Mouse (Mus musculus): ENCODE measurements around the gene Usp28. TPM values are rescaled to one million over a fixed set of nuclear protein-coding genes. Genes with fewer than 3 reads are reported as not detected.

Usp28 gene
- total RNA-seq, 1 experiment, result 70.1 TPM

- in situ Hi-C loops (cut with MboI; ENCODE audit: low sequenced_read_pairs in 2 of 2, unreplicated experiment in 2 of 2), result loop anchor here (10.0 to 25.0 kb wide), 2 partner anchors 297 to 300 kb away; no protein-coding TSS in a partner anchor
- DNase-seq (ENCODE audit: low read depth, low spot score), result no peak
- peaks cover 3 to 5% of the 10 kb centered on the region in 2 experiments; a peak in 1 of 4 replicates for H3K4me1 ChIP-seq (ENCODE audit: control insufficient read depth in 2 of 2, insufficient read depth in 2 of 2, low read length in 2 of 2, poor library complexity in 1 of 2)
- no peak for TF ChIP-seq ZNF384 (IDR thresholded peaks at IDR 0.05; ENCODE audit: low read depth, low read length)
- no peak for TF ChIP-seq HCFC1 (IDR thresholded peaks at IDR 0.05; ENCODE audit: borderline replicate concordance, insufficient read depth, low read length)
- no peak for TF ChIP-seq CHD2 (IDR thresholded peaks at IDR 0.05; ENCODE audit: low read depth, low read length)
- no peak for TF ChIP-seq MAFK (IDR thresholded peaks at IDR 0.05; ENCODE audit: insufficient read depth, low read depth, low read length)
- TF ChIP-seq ZC3H11A (IDR thresholded peaks at IDR 0.05; ENCODE audit: borderline replicate concordance, low read depth, low read length), result no peak
- no peaks in the 10 kb centered on the region for H3K9me3 ChIP-seq (ENCODE audit: control insufficient read depth, insufficient read depth, low read depth, low read length)
- H3K4me3 ChIP-seq (ENCODE audit: insufficient read depth in 1 of 2, low read depth in 1 of 2, low read length in 2 of 2, poor library complexity in 1 of 2, severe bottlenecking in 1 of 2), result no peak overlapping the region
- no peaks in the 10 kb centered on the region for H3K36me3 ChIP-seq (ENCODE audit: control insufficient read depth, insufficient read depth, low read length, poor library complexity, severe bottlenecking)
- no peak overlapping the region for H3K27ac ChIP-seq (ENCODE audit: insufficient read depth, low read depth, low read length, poor library complexity, severe bottlenecking)
- H3K9ac ChIP-seq (ENCODE audit: insufficient read depth, low read depth, low read length, poor library complexity, severe bottlenecking), result no peak overlapping the region
Measured at GRCm38 (mm10) chr9:48962131-48962530, 23.0 kb upstream of the Usp28 start.

DNA sequence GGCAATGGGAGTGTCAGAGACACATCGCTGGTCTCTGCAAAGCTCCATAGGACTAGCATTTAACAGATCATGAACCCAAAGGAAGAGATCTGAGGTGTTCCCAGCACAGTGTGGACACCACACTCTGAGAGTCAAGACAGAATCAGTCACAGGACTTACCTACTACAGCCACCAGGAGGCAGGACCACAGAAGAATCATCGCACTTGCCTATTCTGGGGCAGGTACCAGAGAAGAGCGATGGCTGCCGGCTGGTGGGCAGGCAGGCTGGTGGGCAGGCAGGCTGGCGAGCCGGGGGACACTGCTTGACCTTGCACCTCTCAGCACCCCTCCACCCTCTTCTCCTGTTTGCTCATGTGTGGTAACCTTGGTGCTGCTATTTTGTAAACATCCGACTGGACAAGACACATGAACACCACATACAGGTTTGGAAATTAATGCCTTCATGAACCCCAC, 20.6 kb upstream of the Usp28 start, which contains the start of gene Htr3b:
Gene Htr3b (minus strand): TSS at position 404 of the 454 bp plus-strand sequence.
- DNase-seq (ENCODE audit: low read depth, low spot score), result no peak
- in situ Hi-C loops (cut with MboI; ENCODE audit: low sequenced_read_pairs in 2 of 2, unreplicated experiment in 2 of 2), result loop anchor here (10.0 to 25.0 kb wide), 2 partner anchors 300 to 302 kb away; no protein-coding TSS in a partner anchor
- Histone ChIP-seq H3K9ac (ENCODE audit: insufficient read depth, low read depth, low read length, poor library complexity, severe bottlenecking) (no peak within 1 kb of the TSS), H3K36me3 (ENCODE audit: control insufficient read depth, insufficient read depth, low read length, poor library complexity, severe bottlenecking) (no peaks in the 10 kb centered on the region), H3K4me3 (ENCODE audit: insufficient read depth in 1 of 2, low read depth in 1 of 2, low read length in 2 of 2, poor library complexity in 1 of 2, severe bottlenecking in 1 of 2) (no peak within 1 kb of the TSS), H3K9me3 (ENCODE audit: control insufficient read depth, insufficient read depth, low read depth, low read length) (no peaks in the 10 kb centered on the region), H3K27ac (ENCODE audit: insufficient read depth, low read depth, low read length, poor library complexity, severe bottlenecking) (no peak within 1 kb of the TSS), H3K4me1 (ENCODE audit: control insufficient read depth in 2 of 2, insufficient read depth in 2 of 2, low read length in 2 of 2, poor library complexity in 1 of 2) (peaks cover 3 to 5% of the 10 kb centered on the region in 2 experiments; a peak in 1 of 4 replicates)
- TF ChIP-seq CHD2 (IDR thresholded peaks at IDR 0.05; ENCODE audit: low read depth, low read length) (no peak), ZC3H11A (IDR thresholded peaks at IDR 0.05; ENCODE audit: borderline replicate concordance, low read depth, low read length) (no peak), HCFC1 (IDR thresholded peaks at IDR 0.05; ENCODE audit: borderline replicate concordance, insufficient read depth, low read length) (no peak), MAFK (IDR thresholded peaks at IDR 0.05; ENCODE audit: insufficient read depth, low read depth, low read length) (no peak), ZNF384 (IDR thresholded peaks at IDR 0.05; ENCODE audit: low read depth, low read length) (no peak)

- Histone ChIP-seq H3K36me3 (ENCODE audit: control insufficient read depth, insufficient read depth, low read length, poor library complexity, severe bottlenecking) (no peaks in the 10 kb centered on the region), H3K4me3 (ENCODE audit: insufficient read depth in 1 of 2, low read depth in 1 of 2, low read length in 2 of 2, poor library complexity in 1 of 2, severe bottlenecking in 1 of 2) (no peak overlapping the region), H3K9ac (ENCODE audit: insufficient read depth, low read depth, low read length, poor library complexity, severe bottlenecking) (no peak overlapping the region), H3K4me1 (ENCODE audit: control insufficient read depth in 2 of 2, insufficient read depth in 2 of 2, low read length in 2 of 2, poor library complexity in 1 of 2) (0 out of 4 replicates have a peak, but pooled peaks cover 0 to 3% of the 10 kb centered on the region in 2 experiments), H3K9me3 (ENCODE audit: control insufficient read depth, insufficient read depth, low read depth, low read length) (no peaks in the 10 kb centered on the region), H3K27ac (ENCODE audit: insufficient read depth, low read depth, low read length, poor library complexity, severe bottlenecking) (no peak overlapping the region)
- no peak for DNase-seq (ENCODE audit: low read depth, low spot score)
- in situ Hi-C loops (cut with MboI; ENCODE audit: low sequenced_read_pairs in 2 of 2, unreplicated experiment in 2 of 2), result loop anchor here in 1 of 2 experiments (25.0 kb wide), 1 partner anchor 310 kb away; no protein-coding TSS in a partner anchor
- no peak for TF ChIP-seq HCFC1 (IDR thresholded peaks at IDR 0.05; ENCODE audit: borderline replicate concordance, insufficient read depth, low read length)
- TF ChIP-seq MAFK (IDR thresholded peaks at IDR 0.05; ENCODE audit: insufficient read depth, low read depth, low read length), result no peak
- peak; percentile 68 for TF ChIP-seq ZC3H11A (IDR thresholded peaks at IDR 0.05; ENCODE audit: borderline replicate concordance, low read depth, low read length)
- TF ChIP-seq ZNF384 (IDR thresholded peaks at IDR 0.05; ENCODE audit: low read depth, low read length), result peak; percentile 73
Measured at GRCm38 (mm10) chr9:48972494-48972893, 12.7 kb upstream of the Usp28 start.

GRCm38 (mm10) chr9:48976661-48977355, 8.4 kb upstream of the Usp28 start:
- TF ChIP-seq HCFC1 (IDR thresholded peaks at IDR 0.05; ENCODE audit: borderline replicate concordance, insufficient read depth, low read length) (no peak), CHD2 (IDR thresholded peaks at IDR 0.05; ENCODE audit: low read depth, low read length) (no peak), ZNF384 (IDR thresholded peaks at IDR 0.05; ENCODE audit: low read depth, low read length) (no peak), MAFK (IDR thresholded peaks at IDR 0.05; ENCODE audit: insufficient read depth, low read depth, low read length) (no peak), ZC3H11A (IDR thresholded peaks at IDR 0.05; ENCODE audit: borderline replicate concordance, low read depth, low read length) (no peak)
- Histone ChIP-seq H3K4me3 (ENCODE audit: insufficient read depth in 1 of 2, low read depth in 1 of 2, low read length in 2 of 2, poor library complexity in 1 of 2, severe bottlenecking in 1 of 2) (no peak overlapping the region), H3K9me3 (ENCODE audit: control insufficient read depth, insufficient read depth, low read depth, low read length) (no peaks in the 10 kb centered on the region), H3K27ac (ENCODE audit: insufficient read depth, low read depth, low read length, poor library complexity, severe bottlenecking) (no peak overlapping the region), H3K4me1 (ENCODE audit: control insufficient read depth in 2 of 2, insufficient read depth in 2 of 2, low read length in 2 of 2, poor library complexity in 1 of 2) (peaks cover 3 to 15% of the 10 kb centered on the region in 2 experiments; a peak in 2 of 4 replicates), H3K9ac (ENCODE audit: insufficient read depth, low read depth, low read length, poor library complexity, severe bottlenecking) (no peak overlapping the region), H3K36me3 (ENCODE audit: control insufficient read depth, insufficient read depth, low read length, poor library complexity, severe bottlenecking) (no peaks in the 10 kb centered on the region)
- DNase-seq (ENCODE audit: low read depth, low spot score), result no peak
- in situ Hi-C loops (cut with MboI; ENCODE audit: low sequenced_read_pairs in 2 of 2, unreplicated experiment in 2 of 2), result no loop called here
